Mouse (Mus musculus) kidney, embryonic 14.5 days (tissue): ENCODE measurements around the gene Nfkbie. TPM values are rescaled to one million over a fixed set of nuclear protein-coding genes. Genes with fewer than 3 reads are reported as not detected.

ENCODE experiments used
- polyA plus RNA-seq: library from polyadenylated mRNA; unstranded; fragments of >200 nt; fragmentation: Nextera tagmentation; extraction: Ambion mirVana; gene quantifications from 2 replicates; pipeline ENCODE4 v1.2.1, GENCODE M21; 2014

Gene Nfkbie
- polyA plus RNA-seq, 1 experiment from 2014 or later = 4.8 TPM

Other genes with a start within 250 kb of the Nfkbie start
- 69.3 and 73.5 TPM in 2 replicates for gene Cdc5l, start 122.0 kb upstream of the Nfkbie start, polyA plus RNA-seq
- 0.46 and 0.76 TPM in 2 replicates for gene Spats1, start 80.3 kb upstream of the Nfkbie start, polyA plus RNA-seq
- 11.8 and 18.5 TPM in 2 replicates for gene Aars2, start 48.9 kb upstream of the Nfkbie start, polyA plus RNA-seq
- 0.61 and 0.70 TPM in 2 replicates for gene Tcte1, start 32.3 kb upstream of the Nfkbie start, polyA plus RNA-seq
- 1.7 and 2.0 TPM in 2 replicates for gene Tmem151b, start 6.0 kb upstream of the Nfkbie start, polyA plus RNA-seq
- 122 and 140 TPM in 2 replicates for gene Slc35b2, start 8.2 kb downstream of the Nfkbie start, polyA plus RNA-seq
- 1,653 and 1,961 TPM in 2 replicates for gene Hsp90ab1, start 17.6 kb downstream of the Nfkbie start, polyA plus RNA-seq
- 61.4 and 83.5 TPM in 2 replicates for gene Slc29a1, start 43.9 kb downstream of the Nfkbie start, polyA plus RNA-seq
- gene Mymx, start 46.4 kb downstream of the Nfkbie start, polyA plus RNA-seq = 4.2 and 5.1 TPM in 2 replicates
- gene Capn11, start 103.6 kb downstream of the Nfkbie start, polyA plus RNA-seq = 0.10 TPM in 1 of 2 replicates, not detected in the other
- 154 and 192 TPM in 2 replicates for gene Mrpl14, start 130.6 kb downstream of the Nfkbie start, polyA plus RNA-seq
- 23.1 and 28.0 TPM in 2 replicates for gene Tmem63b, start 131.2 kb downstream of the Nfkbie start, polyA plus RNA-seq
- gene 1600014C23Rik, start 178.1 kb downstream of the Nfkbie start, polyA plus RNA-seq = 0.62 TPM in 1 of 2 replicates, not detected in the other